Mouse (Mus musculus): ENCODE measurements around the gene Sdk2.

Gene Sdk2

GRCm38 (mm10) chr11:113993921-113994320 lies 72.9 kb downstream of the Sdk2 start:
- no peak for ATAC-seq (ENCODE audit: insufficient number of reproducible peaks, low FRiP score, low TSS enrichment)

- ATAC-seq (ENCODE audit: insufficient number of reproducible peaks, low FRiP score, low TSS enrichment): no peak
These were observed 74.0 kb downstream of the Sdk2 start for GRCm38 (mm10) chr11:113992894-113993293.

DNA sequence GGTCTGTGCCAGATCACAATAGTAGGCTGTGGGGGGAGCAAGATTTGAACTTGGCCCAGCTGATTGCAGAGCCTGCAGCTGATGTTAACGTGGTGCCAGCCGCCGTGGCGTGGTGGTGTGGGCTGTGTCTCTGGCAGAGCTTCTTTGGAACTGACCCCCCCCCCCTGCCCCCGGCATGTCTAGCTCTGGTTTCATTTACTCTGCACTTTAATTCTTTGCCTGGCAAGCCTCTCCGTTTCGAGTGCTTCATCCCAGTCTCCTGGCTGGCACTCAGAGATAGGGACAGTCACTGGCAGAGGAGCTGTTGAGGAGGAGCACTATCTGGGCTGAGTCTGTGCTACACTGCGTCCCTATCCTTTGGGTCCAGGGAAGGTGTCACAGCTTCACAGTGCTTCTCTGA lies 75.0 kb downstream of the Sdk2 start:
- ATAC-seq (ENCODE audit: insufficient number of reproducible peaks, low FRiP score, low TSS enrichment): no peak

DNA sequence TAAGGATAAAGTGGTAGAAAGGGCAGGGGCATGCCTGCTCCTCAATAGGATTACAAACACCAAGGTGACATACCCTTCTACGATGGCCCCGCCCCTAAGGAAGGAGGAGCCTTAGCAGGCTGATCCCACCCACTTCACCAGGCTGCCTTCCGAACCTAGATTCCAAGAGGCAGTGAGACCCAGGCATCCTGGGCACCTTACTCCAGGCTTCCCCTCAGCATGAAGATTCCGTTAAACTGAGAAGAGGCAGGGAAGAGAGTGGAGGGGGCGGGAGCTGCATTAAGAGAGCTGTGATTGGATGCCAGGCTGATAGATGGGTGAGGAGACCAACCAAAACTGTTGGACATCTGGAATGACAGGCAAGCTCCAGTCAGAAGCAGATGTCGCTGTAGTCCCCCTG lies 76.4 kb downstream of the Sdk2 start:
- peak; percentile 56; the same call in 1 of the 2 replicates for ATAC-seq (ENCODE audit: insufficient number of reproducible peaks, low FRiP score, low TSS enrichment)

- ATAC-seq (ENCODE audit: insufficient number of reproducible peaks, low FRiP score, low TSS enrichment): no peak
These were observed 76.8 kb downstream of the Sdk2 start for GRCm38 (mm10) chr11:113990065-113990464.

- ATAC-seq (ENCODE audit: insufficient number of reproducible peaks, low FRiP score, low TSS enrichment): no peak
These were observed 80.9 kb downstream of the Sdk2 start for GRCm38 (mm10) chr11:113985826-113986416.

- ATAC-seq (ENCODE audit: insufficient number of reproducible peaks, low FRiP score, low TSS enrichment): no peak
These were observed 84.9 kb downstream of the Sdk2 start for GRCm38 (mm10) chr11:113981732-113982503.

DNA sequence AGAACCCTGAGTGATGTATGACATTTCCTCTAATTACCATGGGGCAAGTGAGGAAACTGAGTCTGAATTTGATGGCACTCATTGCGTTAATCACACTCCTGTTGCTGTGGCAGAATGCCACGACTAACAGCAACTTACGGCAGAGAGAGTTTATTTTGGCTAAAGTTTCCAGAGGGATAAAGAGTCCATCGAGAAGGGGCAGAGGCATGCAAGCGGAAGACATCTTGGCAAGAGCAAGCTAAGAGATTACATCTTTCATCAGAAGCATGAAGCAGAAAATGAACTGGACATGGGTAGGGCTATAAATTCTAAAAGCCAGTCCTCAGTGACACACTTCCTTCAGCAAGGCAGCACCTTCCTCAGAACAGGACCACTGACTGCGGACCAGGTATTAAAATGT lies 85.8 kb downstream of the Sdk2 start:
- ATAC-seq (ENCODE audit: insufficient number of reproducible peaks, low FRiP score, low TSS enrichment): no peak

DNA sequence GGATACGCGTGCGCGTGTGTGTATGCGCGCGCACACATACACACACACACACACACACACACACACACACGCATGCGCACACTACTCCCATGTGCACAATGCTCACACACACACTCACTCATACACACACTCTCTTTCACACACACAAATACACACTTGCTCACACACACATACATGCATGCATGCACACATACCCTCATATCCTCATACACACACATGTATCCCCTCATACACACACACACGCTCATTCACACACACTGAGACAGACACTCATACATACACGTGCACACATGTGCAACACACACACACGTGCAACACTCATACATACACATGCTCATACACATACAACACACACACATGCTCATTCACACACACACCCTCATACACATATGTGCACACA lies 88.5 kb downstream of the Sdk2 start:
- no peak for ATAC-seq (ENCODE audit: insufficient number of reproducible peaks, low FRiP score, low TSS enrichment)

DNA sequence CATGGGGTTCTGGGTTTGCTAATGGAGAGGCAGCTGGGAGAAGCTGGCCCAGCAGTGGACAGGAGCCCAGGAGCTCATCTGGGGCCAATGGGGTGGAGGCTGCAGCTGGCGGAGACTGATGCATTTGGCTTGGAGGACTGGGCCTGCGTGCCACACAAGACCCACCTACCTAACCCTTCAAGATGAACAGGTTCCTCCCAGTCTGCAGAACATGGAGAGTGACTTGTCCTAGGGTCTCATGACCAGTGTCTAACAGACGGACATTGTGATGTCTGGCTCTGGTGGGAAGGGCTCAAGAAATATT lies 91.2 kb downstream of the Sdk2 start:
- no peak for ATAC-seq (ENCODE audit: insufficient number of reproducible peaks, low FRiP score, low TSS enrichment)

- ATAC-seq (ENCODE audit: insufficient number of reproducible peaks, low FRiP score, low TSS enrichment): no peak
These were observed 91.8 kb downstream of the Sdk2 start for GRCm38 (mm10) chr11:113974876-113975666.

DNA sequence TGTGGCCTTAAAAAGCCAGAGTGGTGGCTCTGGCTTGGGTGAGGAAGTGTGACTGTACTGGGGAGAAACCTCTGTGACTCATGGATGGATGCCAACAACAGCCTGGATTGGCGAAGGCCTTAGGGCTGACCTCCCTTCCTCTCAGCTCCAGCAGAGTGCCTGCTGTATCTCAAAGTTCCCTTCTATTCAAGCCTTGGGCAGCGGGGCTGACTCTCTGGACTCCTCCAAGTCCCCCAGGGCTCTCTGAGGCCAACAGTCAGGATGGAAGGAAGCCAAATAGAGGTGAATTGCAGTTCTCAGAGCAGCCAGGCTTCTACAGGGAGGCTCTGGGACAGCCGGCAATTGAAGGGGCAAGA lies 94.4 kb downstream of the Sdk2 start:
- ATAC-seq (ENCODE audit: insufficient number of reproducible peaks, low FRiP score, low TSS enrichment): no peak

GRCm38 (mm10) chr11:113971609-113972516 lies 95.0 kb downstream of the Sdk2 start:
- ATAC-seq (ENCODE audit: insufficient number of reproducible peaks, low FRiP score, low TSS enrichment): no peak

DNA sequence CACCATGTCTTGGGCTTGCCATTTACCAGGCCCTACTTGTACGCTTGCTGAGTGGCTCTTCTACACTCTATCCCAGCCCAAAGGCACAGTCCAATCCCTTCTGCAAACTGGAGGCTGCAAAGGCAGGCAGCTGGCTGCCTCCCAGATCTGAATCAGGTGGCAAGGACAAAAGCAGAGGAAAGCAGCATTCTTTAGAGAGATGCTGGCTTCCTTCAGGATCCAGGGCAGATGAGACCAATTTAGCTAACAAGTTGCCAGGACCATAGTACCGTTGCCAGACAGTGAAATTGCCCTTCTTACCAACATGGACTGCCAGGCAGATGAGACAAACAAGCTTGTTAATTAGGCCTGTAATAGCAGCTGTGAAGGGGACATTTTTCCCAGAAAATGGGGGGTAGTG lies 96.8 kb downstream of the Sdk2 start:
- no peak for ATAC-seq (ENCODE audit: insufficient number of reproducible peaks, low FRiP score, low TSS enrichment)

GRCm38 (mm10) chr11:113965214-113965613 lies 101.6 kb downstream of the Sdk2 start:
- no peak for ATAC-seq (ENCODE audit: insufficient number of reproducible peaks, low FRiP score, low TSS enrichment)

- ATAC-seq (ENCODE audit: insufficient number of reproducible peaks, low FRiP score, low TSS enrichment): no peak
These were observed 104.1 kb downstream of the Sdk2 start for GRCm38 (mm10) chr11:113962751-113963150.

DNA sequence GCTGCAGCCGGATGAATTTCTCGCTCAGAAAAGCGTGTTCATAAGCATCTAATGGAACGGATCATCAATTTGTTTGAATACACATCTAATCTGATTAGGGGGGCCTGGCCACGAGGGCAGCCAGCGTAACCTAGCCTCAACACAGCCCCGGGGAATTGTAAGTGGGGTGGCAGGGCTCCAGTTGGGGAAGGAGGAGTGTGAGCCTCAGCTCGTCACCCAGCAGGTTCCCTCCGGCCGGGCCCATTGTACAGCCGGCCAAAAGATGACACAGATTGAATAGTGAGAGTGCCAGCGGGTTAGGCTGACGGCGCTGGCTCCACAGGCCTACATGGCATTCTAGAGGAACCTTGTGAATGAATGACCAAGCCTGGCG lies 115.2 kb downstream of the Sdk2 start:
- ATAC-seq (ENCODE audit: insufficient number of reproducible peaks, low FRiP score, low TSS enrichment): peak; percentile 80

- ATAC-seq (ENCODE audit: insufficient number of reproducible peaks, low FRiP score, low TSS enrichment): no peak
These were observed 115.8 kb downstream of the Sdk2 start for GRCm38 (mm10) chr11:113950904-113951615.

DNA sequence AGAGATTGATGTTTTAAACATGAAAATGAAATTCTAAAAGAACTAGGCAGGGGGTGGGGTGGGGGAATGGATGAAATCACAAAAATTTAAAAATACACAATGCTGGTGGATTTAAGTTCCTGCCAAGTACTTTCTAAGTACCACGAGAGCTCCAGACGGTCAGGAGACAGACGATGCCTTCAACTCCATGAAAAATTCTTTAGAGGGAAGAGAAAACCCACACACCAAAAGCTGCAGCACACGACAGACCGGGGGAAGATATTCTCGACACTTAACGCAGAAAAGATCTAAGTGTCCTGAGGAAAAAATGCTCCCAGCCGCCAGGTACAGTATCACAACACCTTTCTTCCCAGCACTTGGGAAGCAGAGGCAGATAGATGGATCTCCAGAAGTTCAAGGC lies 118.2 kb downstream of the Sdk2 start:
- no peak for ATAC-seq (ENCODE audit: insufficient number of reproducible peaks, low FRiP score, low TSS enrichment)

- no peak for ATAC-seq (ENCODE audit: insufficient number of reproducible peaks, low FRiP score, low TSS enrichment)
These were observed 124.6 kb downstream of the Sdk2 start for GRCm38 (mm10) chr11:113942101-113942735.

Measured in cerebellum, adult (tissue).